Mouse (Mus musculus) heart, embryonic 14.5 days (tissue): Measurements from ENCODE around the gene Glb1l. TPM values are rescaled to one million over a fixed set of nuclear protein-coding genes. Genes with fewer than 3 reads are reported as not detected.
A peak's percentile ranks its signal among the peaks of the same experiment; 100 is the strongest.

Experiments
- ATAC-seq: fragments of 200-750 bp; cut with Nextera tagmentation; 2 replicates; pipeline ENCODE4 v1.8.0; 2017; ENCODE audit warnings: low read depth, moderate TSS enrichment; ENCODE audit not compliant: insufficient number of reproducible peaks, insufficient read depth, low FRiP score
- H3K27ac ChIP-seq, 2 experiments: fragments of 200-500 bp in 1 of 2; fragments of 300-500 bp in 1 of 2; sonication (generic) in 1 of 2; replicated peaks in 1 of 2; 2 replicates each; pipeline ENCODE4 v1.5.1; 2012 to 2014; ENCODE audit warnings: low read depth in 2 of 2, low read length in 2 of 2, control low read depth in 1 of 2, mild to moderate bottlenecking in 1 of 2, mixed read lengths in 1 of 2; ENCODE audit not compliant: control insufficient read depth in 1 of 2, insufficient read depth in 1 of 2
- H3K27me3 ChIP-seq: fragments of 300-500 bp; sonication (generic); 2 replicates; pipeline ENCODE4 v1.6.1; 2014; ENCODE audit warnings: mild to moderate bottlenecking, low read length, control low read depth; ENCODE audit not compliant: control insufficient read depth, insufficient read depth
- H3K36me3 ChIP-seq: fragments of 300-500 bp; sonication (generic); 2 replicates; pipeline ENCODE4 v1.6.1; 2014; ENCODE audit warnings: mild to moderate bottlenecking, control low read depth, low read length, mixed read lengths; ENCODE audit not compliant: control insufficient read depth, insufficient read depth
- H3K4me1 ChIP-seq, 2 experiments: fragments of 200-500 bp in 1 of 2; fragments of 300-500 bp in 1 of 2; sonication (generic) in 1 of 2; 2 replicates each; pipeline ENCODE4 v1.6.1; 2012 to 2014; ENCODE audit warnings: low read length in 2 of 2, control low read depth in 1 of 2, mixed read lengths in 1 of 2; ENCODE audit not compliant: control insufficient read depth in 2 of 2, insufficient read depth in 2 of 2
- H3K4me2 ChIP-seq: fragments of 300-500 bp; sonication (generic); 2 replicates; pipeline ENCODE4 v1.6.1; 2014; ENCODE audit warnings: mild to moderate bottlenecking, low read length
- H3K4me3 ChIP-seq, 2 experiments: fragments of 200-500 bp in 1 of 2; fragments of 300-500 bp in 1 of 2; sonication (generic) in 1 of 2; 2 replicates each; pipeline ENCODE4 v1.5.1; 2012 to 2014; ENCODE audit warnings: low read length in 2 of 2, mild to moderate bottlenecking in 2 of 2, control low read depth in 1 of 2, low read depth in 1 of 2, moderate library complexity in 1 of 2; ENCODE audit not compliant: control insufficient read depth in 1 of 2, insufficient read depth in 1 of 2
- H3K9ac ChIP-seq: fragments of 300-500 bp; sonication (generic); 2 replicates; pipeline ENCODE4 v1.6.1; 2014; ENCODE audit warnings: mild to moderate bottlenecking, low read length
- H3K9me3 ChIP-seq: fragments of 300-500 bp; sonication (generic); 2 replicates; pipeline ENCODE4 v1.6.1; 2016; ENCODE audit warnings: low read length, control low read depth; ENCODE audit not compliant: control insufficient read depth
- WGBS: fragments of 180-500 bp; shearing (Covaris S2); extraction: QIAGEN DNeasy Blood & Tissue Kit; methylation state at CpG from one replicate; pipeline ENCODE4 v1.1.7; 2014; 5-methylcytosine and 5-hydroxymethylcytosine counted together
- polyA plus RNA-seq: library from polyadenylated mRNA; unstranded; fragments of >200 nt; fragmentation: Nextera tagmentation; extraction: Ambion mirVana; gene quantifications from 2 replicates; pipeline ENCODE4 v1.2.1, GENCODE M21; 2014

Gene Glb1l
- polyA plus RNA-seq, 1 experiment from 2014 or later, result 8.4 TPM

- no peaks in the 10 kb centered on the region for H3K9me3 ChIP-seq
- H3K36me3 ChIP-seq, result peaks cover 47% of the 10 kb centered on the region
- no peak for ATAC-seq
- H3K9ac ChIP-seq, result no peak overlapping the region
- H3K4me1 ChIP-seq, result peaks cover 8 to 21% of the 10 kb centered on the region in 2 experiments
- H3K27ac ChIP-seq, result no peak overlapping the region
- H3K27me3 ChIP-seq, result peaks cover 14% of the 10 kb centered on the region
- 80% methylated on average over 2 of the region's 2 CpGs for WGBS
- no peak overlapping the region for H3K4me3 ChIP-seq
- no peak overlapping the region for H3K4me2 ChIP-seq
Observed at GRCm38 (mm10) chr1:75214442-75214841, 3.8 kb upstream of the Glb1l start.

DNA sequence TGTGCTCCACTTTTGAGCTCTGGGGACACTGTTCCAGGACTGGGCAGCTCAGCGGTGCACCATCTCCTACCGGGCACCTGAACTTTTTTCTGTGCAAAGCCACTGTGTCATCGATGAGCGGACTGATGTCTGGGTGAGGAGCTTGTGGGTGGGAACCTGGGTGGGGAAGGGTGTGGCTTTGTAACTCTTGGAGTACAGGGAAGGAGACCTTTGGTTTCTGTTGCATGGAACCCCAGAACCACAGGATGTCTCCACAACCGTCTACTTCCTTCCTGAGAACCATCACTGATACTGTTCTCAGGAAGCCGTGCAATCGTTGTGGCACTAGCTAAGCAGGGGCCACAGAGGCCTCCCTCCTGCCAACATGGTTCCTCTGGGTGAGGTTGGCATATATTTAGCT lies 2.5 kb upstream of the Glb1l start:
- H3K27ac ChIP-seq, result no peak overlapping the region
- 79% methylated on average over 7 of the region's 7 CpGs for WGBS
- H3K9ac ChIP-seq, result no peak overlapping the region
- no peak for ATAC-seq
- H3K9me3 ChIP-seq, result no peaks in the 10 kb centered on the region
- no peak overlapping the region for H3K4me2 ChIP-seq
- no peak overlapping the region for H3K4me3 ChIP-seq
- peaks cover 47% of the 10 kb centered on the region for H3K36me3 ChIP-seq
- H3K4me1 ChIP-seq, result peaks cover 10 to 16% of the 10 kb centered on the region in 2 experiments; a peak in 3 of 4 replicates
- peaks cover 9% of the 10 kb centered on the region for H3K27me3 ChIP-seq

DNA sequence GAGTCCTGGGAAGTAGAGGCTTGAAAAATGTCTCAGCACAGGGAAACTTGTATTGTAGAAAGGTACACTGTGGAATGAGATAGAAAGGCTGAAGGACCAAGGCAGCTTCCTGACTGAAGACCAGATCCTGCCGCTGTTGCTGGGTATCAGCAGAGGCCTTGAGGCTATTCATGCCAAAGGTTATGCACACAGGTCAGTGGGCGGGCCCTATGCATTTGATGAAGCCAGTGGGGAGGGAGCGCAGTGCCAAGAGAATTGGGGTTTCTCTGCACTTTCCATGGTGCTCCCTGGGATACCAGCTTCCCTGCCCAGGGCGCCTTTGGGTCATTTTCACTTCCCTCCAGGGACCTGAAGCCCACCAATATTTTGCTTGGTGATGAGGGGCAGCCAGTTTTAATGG lies 1.9 kb upstream of the Glb1l start:
- Histone ChIP-seq H3K4me2 (no peak overlapping the region), H3K9ac (no peak overlapping the region), H3K36me3 (peaks cover 47% of the 10 kb centered on the region), H3K27me3 (peaks cover 9% of the 10 kb centered on the region), H3K27ac (no peak overlapping the region), H3K4me3 (no peak overlapping the region), H3K4me1 (peaks cover 10 to 16% of the 10 kb centered on the region in 2 experiments; a peak in 3 of 4 replicates), H3K9me3 (no peaks in the 10 kb centered on the region)
- whole genome bisulfite sequencing, result 86% methylated on average over 4 of the region's 4 CpGs
- ATAC-seq, result no peak

- Histone ChIP-seq H3K27ac (peak overlapping the region in 1 of 2 experiments; percentile 15; a peak in 2 of 4 replicates), H3K4me2 (peak overlapping the region; percentile 93)
Observed at GRCm38 (mm10) chr1:75211141-75211708, 612 bp upstream of the Glb1l start.

GRCm38 (mm10) chr1:75208967-75209678 lies 1.5 kb downstream of the Glb1l start:
- peak overlapping the region; percentile 67 for H3K9ac ChIP-seq
- 12% methylated on average over 34 of the region's 34 CpGs for WGBS
- H3K9me3 ChIP-seq, result no peaks in the 10 kb centered on the region
- peak overlapping the region; percentile 36 to 61 for H3K4me3 ChIP-seq
- no peak for ATAC-seq
- H3K4me2 ChIP-seq, result peak overlapping the region; percentile 93
- no peak overlapping the region for H3K27ac ChIP-seq
- peaks cover 10 to 16% of the 10 kb centered on the region in 2 experiments; a peak in 3 of 4 replicates for H3K4me1 ChIP-seq
- H3K27me3 ChIP-seq, result peaks cover 6% of the 10 kb centered on the region; the same call in 1 of the 2 replicates
- peaks cover 25% of the 10 kb centered on the region for H3K36me3 ChIP-seq

More at GRCm38 (mm10) chr1:75211141-75211708, 612 bp upstream of the Glb1l start:
- Histone ChIP-seq H3K36me3 (peaks cover 45% of the 10 kb centered on the region), H3K9me3 (no peaks in the 10 kb centered on the region), H3K4me1 (peaks cover 10 to 16% of the 10 kb centered on the region in 2 experiments; a peak in 3 of 4 replicates), H3K4me3 (peak overlapping the region; percentile 71 to 97), H3K9ac (peak overlapping the region; percentile 97), H3K27me3 (peaks cover 6% of the 10 kb centered on the region; the same call in 1 of the 2 replicates)
- no peak for ATAC-seq
- WGBS, result 10% methylated on average over 17 of the region's 17 CpGs

DNA sequence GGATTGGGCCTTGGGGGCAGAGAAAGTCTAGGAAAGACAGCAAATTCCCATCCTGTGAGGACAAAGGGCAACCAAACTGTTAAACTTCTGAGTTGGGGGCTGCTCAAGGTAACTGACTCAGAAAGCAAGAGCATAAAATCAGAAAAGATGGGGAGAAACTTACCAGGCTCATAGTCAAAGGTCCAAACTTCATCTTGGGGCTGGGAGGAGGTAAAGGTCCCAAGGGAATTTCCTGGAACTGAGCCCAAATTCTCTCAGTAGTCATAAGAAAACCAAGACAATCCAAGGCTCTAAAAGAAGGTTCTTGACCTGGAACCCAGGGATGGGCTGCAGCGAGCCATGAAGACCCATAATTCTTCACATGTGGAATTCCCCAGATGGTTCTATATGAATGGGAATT lies 9.4 kb downstream of the Glb1l start:
- 76% methylated on average over 1 of the region's 1 CpGs for WGBS
- H3K4me1 ChIP-seq, result no peaks in the 10 kb centered on the region
- no peak overlapping the region for H3K4me2 ChIP-seq
- no peak overlapping the region for H3K9ac ChIP-seq
- no peaks in the 10 kb centered on the region for H3K27me3 ChIP-seq
- ATAC-seq, result no peak
- peaks cover 38% of the 10 kb centered on the region for H3K36me3 ChIP-seq
- no peaks in the 10 kb centered on the region for H3K9me3 ChIP-seq
- H3K4me3 ChIP-seq, result no peak overlapping the region
- H3K27ac ChIP-seq, result no peak overlapping the region

GRCm38 (mm10) chr1:75192452-75192851 lies 18.2 kb downstream of the Glb1l start:
- Histone ChIP-seq H3K4me3 (peak overlapping the region; percentile 56 to 66), H3K27ac (peak overlapping the region; percentile 83 to 90), H3K27me3 (no peaks in the 10 kb centered on the region), H3K4me1 (peaks cover 5 to 20% of the 10 kb centered on the region in 2 experiments), H3K9me3 (no peaks in the 10 kb centered on the region), H3K9ac (peak overlapping the region; percentile 87), H3K4me2 (peak overlapping the region; percentile 69), H3K36me3 (peaks cover 48% of the 10 kb centered on the region)
- under 1% methylated on average over 19 of the region's 19 CpGs for WGBS
- ATAC-seq, result no peak
